Mouse (Mus musculus): ENCODE data around the gene Tst. TPM values are rescaled to one million over a fixed set of nuclear protein-coding genes. Genes with fewer than 3 reads are reported as not detected.

The Tst gene
- total RNA-seq (2021) = 10 to 100 TPM; 33.3 to 33.4 TPM

GRCm38 (mm10) chr15:78405517-78406211 lies at the start of gene Tst:
Gene Tst, minus strand, starts transcription at chr15:78405907.
- peak; percentile 82 to 92 for DNase-seq (ENCODE audit: low spot score in 2 of 2)
- intact Hi-C loops (cut with DNase I) = no loop called here

- intact Hi-C loops (cut with DNase I) = no loop called here
- no peak for DNase-seq (ENCODE audit: low spot score in 2 of 2)
Measured at GRCm38 (mm10) chr15:78455168-78455567, 49.5 kb upstream of the Tst start.

- no peak for DNase-seq (ENCODE audit: low spot score in 2 of 2)
- intact Hi-C loops (cut with DNase I) = loop anchor here (2.0 to 5.0 kb wide), 2 partner anchors 59 to 286 kb away; no protein-coding TSS in a partner anchor
Measured at GRCm38 (mm10) chr15:78452929-78453328, 47.2 kb upstream of the Tst start.

GRCm38 (mm10) chr15:78451201-78451600 lies 45.5 kb upstream of the Tst start:
- intact Hi-C loops (cut with DNase I) = loop anchor here (5.0 kb wide), 1 partner anchor 61 kb away; no protein-coding TSS in a partner anchor

GRCm38 (mm10) chr15:78450419-78450768 lies 44.7 kb upstream of the Tst start:
- no peak for DNase-seq (ENCODE audit: low spot score in 2 of 2)
- intact Hi-C loops (cut with DNase I) = loop anchor here (5.0 kb wide), 1 partner anchor 62 kb away; no protein-coding TSS in a partner anchor

More at GRCm38 (mm10) chr15:78451201-78451600, 45.5 kb upstream of the Tst start:
- DNase-seq (ENCODE audit: low spot score in 2 of 2) = no peak

GRCm38 (mm10) chr15:78449694-78450418 lies 44.1 kb upstream of the Tst start:
- intact Hi-C loops (cut with DNase I) = loop anchor here (2.0 to 5.0 kb wide), 3 partner anchors 62 to 97 kb away; partner anchors contain the start of gene C1qtnf6
- DNase-seq (ENCODE audit: low spot score in 2 of 2) = peak in 1 of 2 experiments; percentile 83

- intact Hi-C loops (cut with DNase I) = loop anchor here (2.0 to 5.0 kb wide), 2 partner anchors 83 to 98 kb away; partner anchors contain the start of gene C1qtnf6
- no peak for DNase-seq (ENCODE audit: low spot score in 2 of 2)
Measured at GRCm38 (mm10) chr15:78449131-78449530, 43.4 kb upstream of the Tst start.

- DNase-seq (ENCODE audit: low spot score in 2 of 2) = peak; percentile 93 to 94
- intact Hi-C loops (cut with DNase I) = loop anchor here (2.0 to 5.0 kb wide), 3 partner anchors 84 to 135 kb away; partner anchors contain the start of gene C1qtnf6
Measured at GRCm38 (mm10) chr15:78447746-78448535, 42.2 kb upstream of the Tst start.

GRCm38 (mm10) chr15:78447121-78447520 lies 41.4 kb upstream of the Tst start:
- DNase-seq (ENCODE audit: low spot score in 2 of 2) = no peak
- intact Hi-C loops (cut with DNase I) = loop anchor here (2.0 to 5.0 kb wide), 2 partner anchors 85 to 136 kb away; partner anchors contain the start of gene C1qtnf6

GRCm38 (mm10) chr15:78443857-78444256 lies 38.1 kb upstream of the Tst start:
- intact Hi-C loops (cut with DNase I) = no loop called here
- no peak for DNase-seq (ENCODE audit: low spot score in 2 of 2)

GRCm38 (mm10) chr15:78442231-78442630 lies 36.5 kb upstream of the Tst start:
- intact Hi-C loops (cut with DNase I) = no loop called here
- no peak for DNase-seq (ENCODE audit: low spot score in 2 of 2)

GRCm38 (mm10) chr15:78438973-78439372 lies 33.3 kb upstream of the Tst start:
- intact Hi-C loops (cut with DNase I) = loop anchor here (5.0 to 10.0 kb wide), 2 partner anchors 273 to 464 kb away; partner anchors contain the start of gene Eif3d
- no peak for DNase-seq (ENCODE audit: low spot score in 2 of 2)

- peak in 1 of 2 experiments; percentile 6 for DNase-seq (ENCODE audit: low spot score in 2 of 2)
- intact Hi-C loops (cut with DNase I) = loop anchor here (5.0 to 10.0 kb wide), 2 partner anchors 274 to 464 kb away; partner anchors contain the start of gene Eif3d
Measured at GRCm38 (mm10) chr15:78438505-78438904, 32.8 kb upstream of the Tst start.

GRCm38 (mm10) chr15:78438018-78438394 lies 32.3 kb upstream of the Tst start:
- DNase-seq (ENCODE audit: low spot score in 2 of 2) = no peak
- intact Hi-C loops (cut with DNase I) = loop anchor here (5.0 to 10.0 kb wide), 2 partner anchors 274 to 463 kb away; partner anchors contain the start of gene Eif3d

GRCm38 (mm10) chr15:78437237-78438017 lies 31.7 kb upstream of the Tst start:
- DNase-seq (ENCODE audit: low spot score in 2 of 2) = peak; percentile 63 to 86
- intact Hi-C loops (cut with DNase I) = loop anchor here (1.0 to 10.0 kb wide), 3 partner anchors 107 to 463 kb away; partner anchors contain the start of genes Eif3d and Sstr3

- DNase-seq (ENCODE audit: low spot score in 2 of 2) = peak; percentile 88 to 93
- intact Hi-C loops (cut with DNase I) = loop anchor here (1.0 to 10.0 kb wide), 3 partner anchors 108 to 462 kb away; partner anchors contain the start of genes Eif3d and Sstr3
Measured at GRCm38 (mm10) chr15:78436380-78437192, 30.9 kb upstream of the Tst start.

- intact Hi-C loops (cut with DNase I) = loop anchor here (5.0 to 10.0 kb wide), 2 partner anchors 277 to 461 kb away; partner anchors contain the start of gene Eif3d
- no peak for DNase-seq (ENCODE audit: low spot score in 2 of 2)
Measured at GRCm38 (mm10) chr15:78435681-78436080, 30.0 kb upstream of the Tst start.
